30 mouse cellular contexts compared by ENCODE assay signal in the genomic region with DNA sequence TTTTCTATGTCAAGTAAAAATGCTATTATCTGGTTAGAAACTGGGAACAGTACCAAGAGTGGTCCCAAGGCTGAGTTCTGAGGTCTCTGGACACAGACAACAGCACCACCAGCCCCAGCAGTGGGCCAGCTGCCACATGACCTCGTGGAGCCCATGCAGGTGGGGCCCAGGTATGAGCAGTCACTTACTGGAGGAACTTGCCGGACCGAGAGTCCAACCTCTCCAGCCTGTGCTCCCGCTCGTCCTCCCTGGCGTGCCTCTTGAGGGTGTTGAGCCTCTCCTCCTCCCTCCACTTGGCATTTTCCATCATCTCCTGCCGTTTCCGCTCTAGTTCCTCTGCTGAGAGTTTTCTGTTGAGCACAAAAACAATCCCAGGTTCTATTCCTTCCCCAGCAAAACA. TPM values are rescaled to one million over a fixed set of nuclear protein-coding genes. Genes with fewer than 3 reads are reported as not detected.
A peak's percentile ranks its signal among the peaks of the same experiment; 100 is the strongest.
DNase-seq lines count a peak whose midpoint lies in the region; ATAC-seq lines count a peak whose summit lies in the region.
"Had no signal": no experiment of that assay in that cellular context is flagged by ENCODE, and none has a peak within 500 bp of the region (broad histone marks: within the 10 kb centered on the region; RNA-seq: fewer than 3 reads in every experiment).

No protein-coding gene starts in this region.

- H3K27me3 ChIP-seq in heart, embryonic 10.5 days (ENCODE audit: insufficient read depth, poor library complexity, severe bottlenecking) = no peaks in the 10 kb centered on the region
- H3K27me3 ChIP-seq in midbrain, embryonic 11.5 days (ENCODE audit: control insufficient read depth, insufficient read depth, low read length) = no peaks in the 10 kb centered on the region
- H3K27me3 ChIP-seq in midbrain, embryonic 10.5 days (ENCODE audit: low read depth, poor library complexity, severe bottlenecking) = no peaks in the 10 kb centered on the region
- H3K27me3 ChIP-seq: embryonic facial prominence, embryonic 13.5 days; forebrain, embryonic 13.5 days; liver, embryonic 13.5 days; lung, embryonic 15.5 days had no signal

- no peak overlapping the region for H3K9ac ChIP-seq in midbrain, embryonic 11.5 days (ENCODE audit: low read length)
- H3K9ac ChIP-seq: embryonic facial prominence, embryonic 13.5 days; forebrain, embryonic 13.5 days; liver, embryonic 13.5 days; lung, embryonic 15.5 days had no signal

- 87% methylated on average over 8 of the region's 8 CpGs for WGBS in heart, embryonic 10.5 days
- 92% methylated on average over 8 of the region's 8 CpGs for WGBS in midbrain, embryonic 11.5 days
- 87% methylated on average over 8 of the region's 8 CpGs for WGBS in midbrain, embryonic 10.5 days

- peaks cover 15% of the 10 kb centered on the region for H3K4me1 ChIP-seq in heart, embryonic 10.5 days
- peaks cover 12% of the 10 kb centered on the region for H3K4me1 ChIP-seq in midbrain, embryonic 11.5 days (ENCODE audit: control insufficient read depth, insufficient read depth, low read length)
- peaks cover 14% of the 10 kb centered on the region for H3K4me1 ChIP-seq in midbrain, embryonic 10.5 days

- peak; percentile 56 for DNase-seq in cerebellum, adult 11-12 months
- no peak for DNase-seq in cerebellum, adult 8-10 months
- DNase-seq in heart, postnatal 4 days = peak; percentile 19
- DNase-seq in heart, embryonic 10.5 days (ENCODE audit: low spot score) = no peak
- peak; percentile 70 for DNase-seq in midbrain, embryonic 11.5 days (ENCODE audit: low spot score, missing footprints)
- DNase-seq in midbrain, embryonic 10.5 days (ENCODE audit: low spot score) = no peak
- DNase-seq in gastrocnemius, postnatal 25 days = peak; percentile 35
- no peak for DNase-seq in thymus, postnatal 14 days
- DNase-seq: cerebellum, adult 11 months; cerebellum, postnatal 36 days; embryo, embryonic 11 days; kidney, postnatal 36 days; layer of hippocampus, adult 9-11 months; liver, embryonic 13.5 days; midbrain, embryonic 14.5 days; retina, postnatal 1 day; thymus, postnatal 25 days had no signal

- no peak overlapping the region for H3K27ac ChIP-seq in heart, embryonic 10.5 days
- no peak overlapping the region for H3K27ac ChIP-seq in midbrain, embryonic 11.5 days (ENCODE audit: low read depth, low read length)
- H3K27ac ChIP-seq in midbrain, embryonic 10.5 days (replicated peaks) = no peak overlapping the region
- H3K27ac ChIP-seq: embryonic facial prominence, embryonic 13.5 days; forebrain, embryonic 13.5 days; hindbrain, postnatal 0 days; left cerebral cortex, adult 2 months; liver, embryonic 13.5 days; lung, embryonic 15.5 days had no signal

- H3K36me3 ChIP-seq in heart, embryonic 10.5 days = peaks cover 63% of the 10 kb centered on the region
- peaks cover 27% of the 10 kb centered on the region for H3K36me3 ChIP-seq in midbrain, embryonic 11.5 days (ENCODE audit: control insufficient read depth, insufficient read depth, low read length)
- H3K36me3 ChIP-seq in midbrain, embryonic 10.5 days = peaks cover 68% of the 10 kb centered on the region

- H3K4me2 ChIP-seq in midbrain, embryonic 11.5 days = no peak overlapping the region
- H3K4me2 ChIP-seq: embryonic facial prominence, embryonic 13.5 days; forebrain, embryonic 13.5 days; liver, embryonic 13.5 days; lung, embryonic 15.5 days had no signal

- ATAC-seq in midbrain, embryonic 11.5 days (ENCODE audit: low FRiP score) = no peak
- ATAC-seq: forebrain, embryonic 13.5 days; hindbrain, postnatal 0 days; intestine, embryonic 16.5 days had no signal

- H3K4me3 ChIP-seq in heart, embryonic 10.5 days = no peak overlapping the region
- H3K4me3 ChIP-seq in midbrain, embryonic 11.5 days (ENCODE audit: low read depth, low read length) = no peak overlapping the region
- no peak overlapping the region for H3K4me3 ChIP-seq in midbrain, embryonic 10.5 days
- H3K4me3 ChIP-seq: embryonic facial prominence, embryonic 13.5 days; erythroblast, embryonic 14.5 days; forebrain, embryonic 13.5 days; left cerebral cortex, adult 2 months; liver, embryonic 13.5 days; lung, embryonic 15.5 days had no signal

- H3K9me3 ChIP-seq in heart, embryonic 10.5 days = no peaks in the 10 kb centered on the region
- H3K9me3 ChIP-seq in midbrain, embryonic 11.5 days (ENCODE audit: control insufficient read depth, low read length) = no peaks in the 10 kb centered on the region; the same call in 1 of the 2 replicates
- peaks cover 4% of the 10 kb centered on the region; the same call in 1 of the 2 replicates for H3K9me3 ChIP-seq in midbrain, embryonic 10.5 days (replicated peaks)
- H3K9me3 ChIP-seq: embryonic facial prominence, embryonic 13.5 days; forebrain, embryonic 13.5 days; lung, embryonic 15.5 days had no signal

RNA-seq across cellular contexts. Expression of a gene that starts 3.3 kb away (rescaled TPM):
- 10 to 100 TPM; 19.8 to 21.5 TPM for total RNA-seq in heart, postnatal 4 days (2021)
- polyA plus RNA-seq in heart, embryonic 10.5 days (2016; fragmentation: Nextera tagmentation; extraction: Ambion mirVana) = 0.96 and 1.3 TPM in 2 replicates
- polyA plus RNA-seq in midbrain, embryonic 11.5 days (2014; fragmentation: Nextera tagmentation; extraction: Ambion mirVana) = 2.4 TPM in 2 replicates
- 1.4 and 1.5 TPM in 2 replicates for polyA plus RNA-seq in midbrain, embryonic 10.5 days (2016; fragmentation: Nextera tagmentation; extraction: Ambion mirVana)
- 10 to 100 TPM; 38.9 to 45.0 TPM for total RNA-seq in gastrocnemius, postnatal 25 days (2021)

RNA-seq across cellular contexts. Expression of a gene that starts 18.6 kb away (rescaled TPM):
- total RNA-seq in heart, postnatal 4 days (2021) = 10 to 100 TPM; 10.8 to 11.7 TPM
- polyA plus RNA-seq in heart, embryonic 10.5 days (2016; fragmentation: Nextera tagmentation; extraction: Ambion mirVana) = 11.6 and 17.0 TPM in 2 replicates
- polyA plus RNA-seq in midbrain, embryonic 11.5 days (2014; fragmentation: Nextera tagmentation; extraction: Ambion mirVana) = 12.6 and 15.0 TPM in 2 replicates
- polyA plus RNA-seq in midbrain, embryonic 10.5 days (2016; fragmentation: Nextera tagmentation; extraction: Ambion mirVana) = 20.5 and 21.8 TPM in 2 replicates
- 1 to 10 TPM; 4.9 to 6.4 TPM for total RNA-seq in gastrocnemius, postnatal 25 days (2021)

RNA-seq across cellular contexts. Expression of a gene that starts 27.9 kb away (rescaled TPM):
- under 1 TPM in 1 of 2 experiments, not detected in 1; 0.45 TPM for total RNA-seq in heart, postnatal 4 days (2021)
- 0.30 TPM in 1 of 2 replicates, not detected in the other for polyA plus RNA-seq in heart, embryonic 10.5 days (2016; fragmentation: Nextera tagmentation; extraction: Ambion mirVana)
- polyA plus RNA-seq in midbrain, embryonic 11.5 days (2014; fragmentation: Nextera tagmentation; extraction: Ambion mirVana) = 0.47 and 0.78 TPM in 2 replicates
- polyA plus RNA-seq in midbrain, embryonic 10.5 days (2016; fragmentation: Nextera tagmentation; extraction: Ambion mirVana) = 0.20 and 0.46 TPM in 2 replicates
- total RNA-seq in gastrocnemius, postnatal 25 days (2021) = not detected
- total RNA-seq: adrenal gland, postnatal 36 days; gastrocnemius, postnatal 36 days; hindbrain, postnatal 0 days; megakaryocyte, adult 5-6 weeks had no signal
- polyA plus RNA-seq: erythroblast, embryonic 14.5 days; hindbrain, postnatal 0 days; intestine, embryonic 16.5 days; kidney, embryonic 14.5 days; midbrain, embryonic 14.5 days; neural tube, embryonic 11.5 days; spleen, adult 2 months had no signal

RNA-seq across cellular contexts. Expression of a gene that starts 34.5 kb away (rescaled TPM):
- total RNA-seq in heart, postnatal 4 days (2021) = 100 to 1,000 TPM; 738 to 764 TPM
- 387 and 414 TPM in 2 replicates for polyA plus RNA-seq in heart, embryonic 10.5 days (2016; fragmentation: Nextera tagmentation; extraction: Ambion mirVana)
- polyA plus RNA-seq in midbrain, embryonic 11.5 days (2014; fragmentation: Nextera tagmentation; extraction: Ambion mirVana) = 441 and 443 TPM in 2 replicates
- polyA plus RNA-seq in midbrain, embryonic 10.5 days (2016; fragmentation: Nextera tagmentation; extraction: Ambion mirVana) = 378 and 451 TPM in 2 replicates
- 100 to 1,000 TPM; 379 to 436 TPM for total RNA-seq in gastrocnemius, postnatal 25 days (2021)

RNA-seq across cellular contexts. Expression of a gene that starts 44.6 kb away (rescaled TPM):
- total RNA-seq in heart, postnatal 4 days (2021) = 100 to 1,000 TPM; 186 to 196 TPM
- polyA plus RNA-seq in heart, embryonic 10.5 days (2016; fragmentation: Nextera tagmentation; extraction: Ambion mirVana) = 517 and 557 TPM in 2 replicates
- 477 and 517 TPM in 2 replicates for polyA plus RNA-seq in midbrain, embryonic 11.5 days (2014; fragmentation: Nextera tagmentation; extraction: Ambion mirVana)
- 606 and 631 TPM in 2 replicates for polyA plus RNA-seq in midbrain, embryonic 10.5 days (2016; fragmentation: Nextera tagmentation; extraction: Ambion mirVana)
- 100 to 1,000 TPM; 128 TPM for total RNA-seq in gastrocnemius, postnatal 25 days (2021)

Comparison
In these comparisons a context has a peak if more than half of its experiments do, and no peak if none do; other contexts are left out.
1. DNase-seq: peak in cerebellum, adult 11-12 months (single experiment), heart, postnatal 4 days (single experiment), midbrain, embryonic 11.5 days (single experiment) and gastrocnemius, postnatal 25 days (single experiment); none in cerebellum, adult 8-10 months (single experiment), heart, embryonic 10.5 days (single experiment), midbrain, embryonic 10.5 days (single experiment) and thymus, postnatal 14 days (single experiment).